Mouse (Mus musculus) hindbrain, embryonic 13.5 days (tissue): ENCODE results near the gene Dynlt1b. TPM values are rescaled to one million over a fixed set of nuclear protein-coding genes. Genes with fewer than 3 reads are reported as not detected.
A peak's percentile ranks its signal among the peaks of the same experiment; 100 is the strongest.
"Not testable (repeated sequence)": the region's sequence is repeated elsewhere in the genome, so short reads cannot be mapped to it uniquely, and the experiment has no call there.

ENCODE experiments used
- ATAC-seq: fragments of 200-750 bp; cut with Nextera tagmentation; 2 replicates; pipeline ENCODE4 v1.8.0; 2017; ENCODE audit warnings: moderate TSS enrichment; ENCODE audit not compliant: low FRiP score
- H3K27ac ChIP-seq: fragments of 300-500 bp; sonication (generic); 2 replicates; pipeline ENCODE4 v1.5.1; 2015; ENCODE audit warnings: inconsistent platforms, mild to moderate bottlenecking, moderate library complexity
- H3K27me3 ChIP-seq: fragments of 300-500 bp; sonication (generic); 2 replicates; pipeline ENCODE4 v1.6.1; 2015; ENCODE audit warnings: mild to moderate bottlenecking, inconsistent platforms
- H3K36me3 ChIP-seq: fragments of 300-500 bp; sonication (generic); 2 replicates; pipeline ENCODE4 v1.6.1; 2015; ENCODE audit warnings: mild to moderate bottlenecking, inconsistent platforms
- H3K4me1 ChIP-seq: fragments of 300-500 bp; sonication (generic); replicated peaks from 2 replicates; pipeline ENCODE4 v1.6.1; 2015; ENCODE audit warnings: inconsistent platforms
- H3K4me2 ChIP-seq: fragments of 300-500 bp; sonication (generic); 2 replicates; pipeline ENCODE4 v1.6.1; 2015; ENCODE audit warnings: inconsistent platforms, mild to moderate bottlenecking, moderate library complexity
- H3K4me3 ChIP-seq: fragments of 300-500 bp; sonication (generic); 2 replicates; pipeline ENCODE4 v1.5.1; 2015; ENCODE audit warnings: mild to moderate bottlenecking, inconsistent platforms
- H3K9ac ChIP-seq: fragments of 300-500 bp; sonication (generic); 2 replicates; pipeline ENCODE4 v1.6.1; 2015; ENCODE audit warnings: mild to moderate bottlenecking, inconsistent platforms
- H3K9me3 ChIP-seq: fragments of 300-500 bp; sonication (generic); 2 replicates; pipeline ENCODE4 v1.6.1; 2016; ENCODE audit warnings: inconsistent platforms
- WGBS: fragments of 180-500 bp; shearing (Covaris S2); methylation state at CpG from one replicate; pipeline ENCODE4 v1.1.7; 2015; 5-methylcytosine and 5-hydroxymethylcytosine counted together
- polyA plus RNA-seq: library from polyadenylated mRNA; unstranded; fragments of >200 nt; fragmentation: Nextera tagmentation; extraction: Ambion mirVana; gene quantifications from 2 replicates; pipeline ENCODE4 v1.2.1, GENCODE M21; 2015

Dynlt1b gene
- polyA plus RNA-seq, 1 experiment from 2014 or later: 1,256 TPM

- 6% methylated on average over 9 of the region's 9 CpGs for WGBS
- Histone ChIP-seq H3K4me3 (peak overlapping the region; percentile 48), H3K4me1 (peaks cover 21% of the 10 kb centered on the region), H3K4me2 (peak overlapping the region; percentile 59), H3K27ac (peak overlapping the region; percentile 88), H3K9ac (peak overlapping the region; percentile 74), H3K36me3 (peaks cover 15% of the 10 kb centered on the region)
- peak; percentile 54 for ATAC-seq
- H3K27me3 ChIP-seq, H3K9me3 ChIP-seq: not testable (repeated sequence)
Measured at GRCm38 (mm10) chr17:6430410-6431001, 594 bp downstream of the Dynlt1b start.

DNA sequence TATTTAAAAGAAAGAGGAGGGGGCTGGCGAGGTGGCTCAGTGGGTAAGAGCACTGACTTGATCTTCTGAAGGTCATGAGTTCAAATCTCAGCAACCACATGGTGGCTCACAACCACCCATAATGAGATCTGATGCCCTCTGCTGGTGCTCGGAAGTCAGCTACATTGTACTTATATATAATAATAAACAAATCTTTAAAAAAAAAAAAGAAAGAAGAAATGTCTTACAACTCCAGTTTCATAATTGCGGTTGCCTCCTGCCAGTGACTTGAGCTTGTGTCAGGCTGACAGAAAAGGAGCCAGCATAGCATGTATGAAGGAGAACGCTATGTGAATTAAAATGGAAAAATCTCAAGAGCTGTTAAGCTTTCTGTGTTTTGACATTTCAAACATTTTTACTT, 2.5 kb downstream of the Dynlt1b start:
- WGBS: 92% methylated on average over 3 of the region's 4 CpGs

DNA sequence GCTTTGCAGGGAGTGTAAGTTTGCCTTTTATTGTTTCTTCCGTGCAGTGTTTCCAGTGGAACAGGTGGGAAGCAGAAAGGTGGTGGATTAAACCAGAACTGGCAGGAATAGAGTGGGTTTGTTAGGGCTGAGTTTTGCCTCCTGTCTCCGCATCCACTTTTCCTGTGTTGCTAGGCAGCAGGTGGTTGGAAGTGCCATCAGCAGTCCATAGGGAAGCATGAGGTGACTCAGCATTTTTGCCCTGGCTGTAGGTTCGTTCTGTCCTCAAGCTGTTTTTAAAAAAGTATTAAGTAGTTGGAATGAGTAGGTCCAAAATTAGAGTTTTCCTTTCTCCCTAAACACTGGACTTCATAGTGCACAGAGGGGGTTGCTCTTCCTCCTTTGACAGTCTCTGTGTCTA, 3.8 kb downstream of the Dynlt1b start:
- H3K27me3 ChIP-seq, H3K4me3 ChIP-seq, H3K4me2 ChIP-seq, H3K9me3 ChIP-seq, ATAC-seq, H3K27ac ChIP-seq: not testable (repeated sequence)
- H3K4me1 ChIP-seq: peaks cover 21% of the 10 kb centered on the region
- peaks cover 26% of the 10 kb centered on the region for H3K36me3 ChIP-seq
- H3K9ac ChIP-seq: peak overlapping the region; percentile 26; the same call in 1 of the 2 replicates
- WGBS: 77% methylated on average over 3 of the region's 3 CpGs

More for the DNA sequence above, 2.5 kb downstream of the Dynlt1b start:
- Histone ChIP-seq H3K4me1 (peaks cover 21% of the 10 kb centered on the region), H3K36me3 (peaks cover 21% of the 10 kb centered on the region)
- not testable (repeated sequence) for H3K4me2 ChIP-seq, H3K9me3 ChIP-seq, H3K27me3 ChIP-seq, H3K27ac ChIP-seq, ATAC-seq, H3K9ac ChIP-seq, H3K4me3 ChIP-seq

DNA sequence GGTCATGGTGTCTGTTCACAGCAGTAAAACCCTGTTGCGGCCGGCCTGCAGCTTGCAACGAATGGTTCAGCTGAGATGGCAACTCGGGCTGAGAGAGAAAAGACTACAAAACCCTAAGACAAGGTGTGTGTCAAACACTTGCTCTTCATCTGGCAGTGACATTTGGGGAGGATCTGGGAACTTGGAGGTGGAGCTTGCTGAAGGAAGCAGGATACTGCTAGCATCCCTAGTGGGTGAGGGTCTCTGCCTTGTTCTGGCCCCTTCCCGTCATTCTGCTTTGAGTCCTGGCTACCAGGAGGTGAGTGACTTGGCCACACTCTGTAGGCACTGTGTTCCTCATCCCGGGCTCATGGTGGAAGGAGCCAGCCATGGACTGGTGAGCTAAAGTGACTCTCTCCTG, 8.2 kb downstream of the Dynlt1b start:
- WGBS: 83% methylated on average over 6 of the region's 6 CpGs

DNA sequence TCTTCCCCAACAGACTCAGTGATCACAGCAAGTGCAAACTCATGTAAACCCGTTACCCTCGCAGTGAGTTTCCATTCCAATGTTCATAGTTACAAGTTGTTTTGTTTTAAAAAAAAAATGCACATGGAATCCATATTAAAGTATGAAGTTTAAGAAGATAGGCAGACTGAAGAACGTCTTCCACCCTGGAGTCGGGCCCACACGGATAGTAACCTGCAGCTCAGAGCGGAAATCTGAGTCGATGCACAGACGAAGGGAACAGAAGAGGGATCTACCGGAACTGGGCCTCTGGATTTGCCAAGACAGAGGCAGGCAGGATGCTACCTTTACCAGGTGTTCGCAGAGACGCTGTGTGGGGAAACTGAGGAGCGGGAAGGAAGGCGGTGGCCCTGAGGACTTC, 10.0 kb downstream of the Dynlt1b start:
- not testable (repeated sequence) for H3K9ac ChIP-seq, H3K27me3 ChIP-seq, H3K27ac ChIP-seq, H3K4me3 ChIP-seq, H3K4me1 ChIP-seq, H3K9me3 ChIP-seq, ATAC-seq, H3K4me2 ChIP-seq
- H3K36me3 ChIP-seq: peaks cover 41% of the 10 kb centered on the region
- 96% methylated on average over 9 of the region's 13 CpGs for WGBS

More for the DNA sequence above, 8.2 kb downstream of the Dynlt1b start:
- peaks cover 42% of the 10 kb centered on the region for H3K36me3 ChIP-seq
- H3K9me3 ChIP-seq, ATAC-seq, H3K4me3 ChIP-seq, H3K27ac ChIP-seq, H3K4me2 ChIP-seq, H3K27me3 ChIP-seq, H3K9ac ChIP-seq: not testable (repeated sequence)
- peaks cover 10% of the 10 kb centered on the region for H3K4me1 ChIP-seq

GRCm38 (mm10) chr17:6440493-6441077, 10.7 kb downstream of the Dynlt1b start:
- H3K4me2 ChIP-seq, H3K4me1 ChIP-seq, H3K9ac ChIP-seq, H3K4me3 ChIP-seq, H3K27ac ChIP-seq, H3K27me3 ChIP-seq, H3K9me3 ChIP-seq: not testable (repeated sequence)
- H3K36me3 ChIP-seq: peaks cover 41% of the 10 kb centered on the region
- WGBS: 85% methylated on average over 13 of the region's 13 CpGs
- ATAC-seq: peak; percentile 50; the same call in 1 of the 2 replicates

GRCm38 (mm10) chr17:6441254-6441653, 11.3 kb downstream of the Dynlt1b start:
- H3K36me3 ChIP-seq: peaks cover 41% of the 10 kb centered on the region
- H3K9ac ChIP-seq, H3K9me3 ChIP-seq, H3K4me3 ChIP-seq, H3K27ac ChIP-seq, H3K4me2 ChIP-seq, H3K27me3 ChIP-seq, H3K4me1 ChIP-seq, ATAC-seq: not testable (repeated sequence)
- WGBS: 72% methylated on average over 5 of the region's 5 CpGs

- H3K9me3 ChIP-seq, H3K4me2 ChIP-seq, H3K27me3 ChIP-seq, H3K4me1 ChIP-seq, H3K9ac ChIP-seq, ATAC-seq, H3K27ac ChIP-seq, H3K4me3 ChIP-seq: not testable (repeated sequence)
- WGBS: 94% methylated on average over 7 of the region's 7 CpGs
- peaks cover 35% of the 10 kb centered on the region for H3K36me3 ChIP-seq
Measured at GRCm38 (mm10) chr17:6442513-6442912, 12.6 kb downstream of the Dynlt1b start.

DNA sequence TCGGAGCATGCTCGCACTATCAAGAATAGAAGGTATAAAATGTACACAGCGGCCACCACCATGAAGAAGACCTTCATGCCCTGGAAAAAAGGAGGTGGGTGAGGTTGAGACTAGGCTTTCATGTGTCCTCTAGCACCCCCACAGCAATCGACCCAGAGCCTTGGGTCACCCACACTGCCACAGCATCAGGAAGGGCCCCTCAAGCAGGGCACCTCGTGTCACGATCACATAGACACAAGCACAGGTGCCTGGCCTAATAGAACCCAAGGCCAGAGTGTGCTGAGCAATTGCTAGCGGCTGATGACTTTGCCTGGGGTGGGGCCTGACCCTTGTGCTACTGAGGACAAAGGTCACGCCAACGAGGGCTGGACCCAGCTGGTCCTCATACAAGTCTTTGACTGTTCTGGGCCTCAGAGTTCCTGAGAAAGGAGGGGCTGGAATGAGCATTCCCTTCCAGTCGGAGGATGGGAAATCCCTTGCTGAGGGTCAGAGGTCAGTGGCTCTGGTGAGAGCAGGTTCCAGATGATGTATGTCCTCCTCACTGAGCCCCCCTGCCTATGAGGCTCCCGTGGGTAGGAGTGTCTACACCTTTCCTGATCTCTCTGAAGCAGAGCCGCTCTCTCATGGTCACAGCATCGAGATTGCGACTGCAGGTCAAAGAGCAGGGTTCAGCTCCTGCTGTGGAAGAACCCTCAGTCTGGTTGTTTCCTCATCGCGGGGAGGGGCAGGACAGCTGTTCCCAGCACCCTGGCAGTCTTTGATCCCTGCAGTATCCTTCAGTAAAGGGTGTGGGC, 16.1 kb downstream of the Dynlt1b start:
- H3K36me3 ChIP-seq: peaks cover 20% of the 10 kb centered on the region
- H3K9ac ChIP-seq, H3K4me1 ChIP-seq, H3K27me3 ChIP-seq, H3K27ac ChIP-seq, H3K4me3 ChIP-seq, H3K4me2 ChIP-seq, ATAC-seq, H3K9me3 ChIP-seq: not testable (repeated sequence)
- WGBS: 51% methylated on average over 12 of the region's 16 CpGs

- peaks cover 14% of the 10 kb centered on the region for H3K36me3 ChIP-seq
- not testable (repeated sequence) for ATAC-seq, H3K27ac ChIP-seq, H3K9me3 ChIP-seq, H3K4me3 ChIP-seq, H3K27me3 ChIP-seq, H3K4me2 ChIP-seq, H3K4me1 ChIP-seq, H3K9ac ChIP-seq
- 95% methylated on average over 8 of the region's 8 CpGs for WGBS
Measured at GRCm38 (mm10) chr17:6448293-6448692, 18.4 kb downstream of the Dynlt1b start.

DNA sequence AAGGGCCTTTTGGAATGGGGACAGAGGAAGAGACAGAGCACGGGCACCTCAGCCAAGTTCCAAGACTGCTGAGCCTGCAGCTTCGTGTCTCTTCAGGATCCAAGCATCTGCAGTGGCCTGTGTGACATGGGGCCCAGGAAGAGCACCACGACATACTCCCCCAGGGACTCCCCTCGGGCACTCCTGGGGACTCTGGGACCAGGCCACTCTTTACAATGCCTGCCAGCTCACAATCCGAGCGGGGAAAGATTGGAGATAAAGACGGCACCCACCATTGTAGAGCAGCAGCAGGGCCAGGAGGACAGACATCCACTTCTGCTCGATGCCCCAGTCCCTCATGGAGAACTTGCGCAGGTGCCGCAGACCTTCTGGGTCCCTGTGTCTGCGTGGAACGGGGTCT, 19.3 kb downstream of the Dynlt1b start:
- peaks cover 11% of the 10 kb centered on the region for H3K36me3 ChIP-seq
- not testable (repeated sequence) for H3K4me2 ChIP-seq, H3K4me3 ChIP-seq, H3K9me3 ChIP-seq, H3K27ac ChIP-seq, H3K9ac ChIP-seq, H3K4me1 ChIP-seq, H3K27me3 ChIP-seq, ATAC-seq
- WGBS: 91% methylated on average over 12 of the region's 12 CpGs

GRCm38 (mm10) chr17:6451205-6451604, 21.3 kb downstream of the Dynlt1b start:
- not testable (repeated sequence) for H3K27me3 ChIP-seq, H3K4me1 ChIP-seq, H3K9ac ChIP-seq, H3K27ac ChIP-seq, H3K9me3 ChIP-seq, H3K4me3 ChIP-seq, ATAC-seq, H3K4me2 ChIP-seq
- peaks cover 21% of the 10 kb centered on the region for H3K36me3 ChIP-seq
- WGBS: 87% methylated on average over 2 of the region's 10 CpGs
